Mouse (Mus musculus): ENCODE data around the gene Rhox4a2. TPM values are rescaled to one million over a fixed set of nuclear protein-coding genes. Genes with fewer than 3 reads are reported as not detected.
"Not testable (repeated sequence)": the region's sequence is repeated elsewhere in the genome, so short reads cannot be mapped to it uniquely, and the experiment has no call there.

Rhox4a2 gene
- polyA plus RNA-seq (2012; rRNA removed), result 0.10 and 0.30 TPM in 2 replicates

DNA sequence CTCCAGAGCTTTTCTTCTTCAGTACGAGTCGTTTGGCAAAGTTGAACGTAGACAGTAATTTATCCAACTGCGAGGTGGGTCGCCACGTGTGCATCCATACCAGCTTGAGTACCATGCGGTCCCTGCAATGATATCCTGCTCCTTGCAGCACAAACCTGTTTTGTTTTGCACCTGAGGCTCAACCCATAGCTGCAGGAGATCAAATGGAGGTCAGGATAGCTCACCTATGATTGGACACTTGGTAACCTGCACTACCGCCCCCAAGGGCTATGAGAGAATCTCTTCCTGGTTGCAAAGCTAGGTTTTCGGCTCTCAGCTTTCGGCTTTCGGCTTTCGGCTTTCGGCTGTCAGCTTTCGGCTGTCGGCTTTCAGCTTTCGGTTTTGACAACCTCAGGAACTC lies at the start of gene Rhox4a2:
Gene Rhox4a2 (plus strand): TSS at position 301 of the 400 bp plus-strand sequence.
- DNase-seq (ENCODE audit: low read depth), result not testable (repeated sequence)

DNA sequence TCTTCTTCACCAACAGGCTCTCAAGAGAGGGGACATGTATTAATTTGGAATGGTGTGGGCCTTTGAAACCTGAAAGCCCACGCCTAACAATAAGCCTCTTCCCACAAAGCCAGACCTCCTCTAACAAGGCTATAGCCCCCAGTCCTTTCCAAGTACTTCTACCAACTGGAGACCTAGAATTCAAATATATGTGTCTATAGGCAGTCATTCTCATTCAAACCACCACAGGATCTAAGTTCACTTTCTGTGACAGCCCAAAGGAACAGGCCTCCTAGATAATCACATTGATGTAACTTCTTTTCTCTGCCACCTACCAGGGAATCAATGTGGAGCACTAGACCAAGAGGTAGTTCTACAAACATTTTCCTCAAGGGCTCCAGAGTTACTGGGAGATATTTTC lies 10.9 kb upstream of the Rhox4a2 start, which contains the start of gene Rhox3a2:
Gene Rhox3a2 (plus strand): TSS at position 301 of the 400 bp plus-strand sequence.
- DNase-seq (ENCODE audit: low read depth), result not testable (repeated sequence)

DNA sequence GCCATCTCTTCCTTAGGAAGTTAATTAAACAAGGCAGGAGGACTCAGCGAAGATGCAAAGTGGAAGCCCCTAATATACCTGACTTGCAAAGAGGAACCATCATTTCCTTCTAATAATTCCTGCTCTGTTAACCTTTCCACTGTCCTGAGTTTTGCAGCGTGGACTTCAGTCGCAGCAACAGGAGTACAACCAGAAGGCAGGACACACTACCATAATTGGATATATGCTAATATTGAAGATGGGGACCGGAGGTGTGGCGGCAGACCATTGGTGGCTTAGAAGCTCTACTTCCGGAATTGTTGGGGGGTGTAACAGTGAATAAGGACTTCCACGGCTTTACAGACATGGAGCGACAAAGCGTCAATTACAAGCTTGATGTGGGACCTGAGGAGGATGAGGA lies 21.1 kb downstream of the Rhox4a2 start, which contains the start of gene Rhox2b:
Gene Rhox2b (plus strand): TSS at position 301 of the 400 bp plus-strand sequence.
- DNase-seq (ENCODE audit: low read depth), result not testable (repeated sequence)

DNA sequence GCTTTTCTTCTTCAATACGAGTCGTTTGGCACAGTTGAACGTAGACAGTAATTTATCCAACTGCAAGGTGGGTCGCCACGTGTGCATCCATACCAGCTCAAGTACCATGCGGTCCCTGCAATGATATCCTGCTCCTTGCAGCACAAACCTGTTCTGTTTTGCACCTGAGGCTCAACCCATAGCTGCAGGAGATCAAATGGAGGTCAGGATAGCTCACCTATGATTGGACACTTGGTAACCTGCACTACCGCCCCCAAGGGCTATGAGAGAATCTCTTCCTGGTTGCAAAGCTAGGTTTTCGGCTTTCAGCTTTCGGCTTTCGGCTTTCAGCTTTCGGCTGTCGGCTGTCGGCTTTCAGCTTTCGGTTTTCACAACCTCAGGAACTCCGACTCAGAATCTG lies 41.5 kb downstream of the Rhox4a2 start, which contains the start of gene Rhox4b:
Gene Rhox4b (plus strand): TSS at position 301 of the 400 bp plus-strand sequence.
- DNase-seq (ENCODE audit: low read depth), result not testable (repeated sequence)

Other genes with a start within 250 kb of the Rhox4a2 start
- 0.14 and 0.46 TPM in 2 replicates for gene Akap14, start 222.0 kb upstream of the Rhox4a2 start, polyA plus RNA-seq (2012; rRNA removed)
- 363 and 455 TPM in 2 replicates for gene Ndufa1, start 199.7 kb upstream of the Rhox4a2 start, polyA plus RNA-seq (2012; rRNA removed)
- gene Rnf113a1, start 199.6 kb upstream of the Rhox4a2 start, polyA plus RNA-seq (2012; rRNA removed), result 8.3 and 10.6 TPM in 2 replicates
- not detected in 2 replicates for gene Gm9, start 179.8 kb upstream of the Rhox4a2 start, polyA plus RNA-seq (2012; rRNA removed)
- not detected in 2 replicates for gene Rhox1, start 168.6 kb upstream of the Rhox4a2 start, polyA plus RNA-seq (2012; rRNA removed)
- not detected in 2 replicates for gene Rhox2a, start 145.9 kb upstream of the Rhox4a2 start, polyA plus RNA-seq (2012; rRNA removed)
- gene Rhox3a, start 140.9 kb upstream of the Rhox4a2 start, polyA plus RNA-seq (2012; rRNA removed), result not detected in 2 replicates
- not detected in 2 replicates for gene Rhox4a, start 125.5 kb upstream of the Rhox4a2 start, polyA plus RNA-seq (2012; rRNA removed)
- gene Rhox3a2, start 10.8 kb upstream of the Rhox4a2 start, polyA plus RNA-seq (2012; rRNA removed), result not detected in 2 replicates
- gene Rhox2b, start 21.2 kb downstream of the Rhox4a2 start, polyA plus RNA-seq (2012; rRNA removed), result not detected in 2 replicates
- gene Rhox4b, start 41.6 kb downstream of the Rhox4a2 start, polyA plus RNA-seq (2012; rRNA removed), result 0.14 TPM in 1 of 2 replicates, not detected in the other
- not detected in 2 replicates for gene Rhox2c, start 62.8 kb downstream of the Rhox4a2 start, polyA plus RNA-seq (2012; rRNA removed)
- not detected in 2 replicates for gene Rhox3c, start 67.7 kb downstream of the Rhox4a2 start, polyA plus RNA-seq (2012; rRNA removed)
- not detected in 2 replicates for gene Rhox4c, start 89.5 kb downstream of the Rhox4a2 start, polyA plus RNA-seq (2012; rRNA removed)
- gene Rhox2d, start 102.6 kb downstream of the Rhox4a2 start, polyA plus RNA-seq (2012; rRNA removed), result not detected in 2 replicates
- not detected in 2 replicates for gene Rhox4d, start 123.5 kb downstream of the Rhox4a2 start, polyA plus RNA-seq (2012; rRNA removed)
- gene Rhox2e, start 139.6 kb downstream of the Rhox4a2 start, polyA plus RNA-seq (2012; rRNA removed), result not detected in 2 replicates
- gene Rhox3e, start 151.2 kb downstream of the Rhox4a2 start, polyA plus RNA-seq (2012; rRNA removed), result not detected in 2 replicates
- gene Rhox4e, start 166.6 kb downstream of the Rhox4a2 start, polyA plus RNA-seq (2012; rRNA removed), result not detected in 2 replicates
- not detected in 2 replicates for gene Rhox2f, start 180.6 kb downstream of the Rhox4a2 start, polyA plus RNA-seq (2012; rRNA removed)
- gene Rhox3f, start 190.1 kb downstream of the Rhox4a2 start, polyA plus RNA-seq (2012; rRNA removed), result not detected in 2 replicates
- gene Rhox4f, start 216.9 kb downstream of the Rhox4a2 start, polyA plus RNA-seq (2012; rRNA removed), result not detected in 2 replicates
- gene Rhox3g, start 237.8 kb downstream of the Rhox4a2 start, polyA plus RNA-seq (2012; rRNA removed), result not detected in 2 replicates

Data from brain, embryonic 14.5 days (tissue).